Mouse (Mus musculus): ENCODE results near the gene Fez2. TPM values are rescaled to one million over a fixed set of nuclear protein-coding genes. Genes with fewer than 3 reads are reported as not detected.

Gene Fez2
- polyA plus RNA-seq, 1 experiment from 2014 or later = 63.6 TPM

GRCm38 (mm10) chr17:78387665-78388064 is 30.3 kb downstream of the Fez2 start:
- Histone ChIP-seq H3K4me3 (replicated peaks) (no peak overlapping the region), H3K4me2 (no peak overlapping the region), H3K27me3 (replicated peaks) (no peaks in the 10 kb centered on the region), H3K9ac (replicated peaks) (no peak overlapping the region), H3K36me3 (no peaks in the 10 kb centered on the region), H3K9me3 (replicated peaks) (no peaks in the 10 kb centered on the region), H3K4me1 (no peaks in the 10 kb centered on the region), H3K27ac (replicated peaks) (no peak overlapping the region)
- ATAC-seq (ENCODE audit: low FRiP score) = no peak
- 80% methylated on average over 9 of the region's 9 CpGs for WGBS

DNA sequence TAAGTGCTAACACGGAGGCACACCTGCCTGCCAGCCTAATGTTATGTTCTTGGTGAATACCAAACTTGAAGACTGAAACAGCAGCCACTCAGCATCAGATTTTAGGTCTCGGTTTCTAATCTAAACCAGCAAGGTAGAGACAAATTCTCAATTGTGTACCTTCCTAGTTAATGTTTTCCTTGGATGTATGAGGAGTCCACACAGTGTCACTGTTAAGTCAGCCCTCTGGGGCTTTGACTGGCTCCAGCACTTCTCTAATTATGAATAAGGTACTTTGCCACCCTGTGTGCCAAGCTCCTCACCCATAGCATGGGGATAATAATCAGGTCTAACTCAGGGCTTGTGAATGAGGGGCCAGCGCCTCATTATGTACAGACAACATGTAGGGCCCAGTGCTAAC is 35.6 kb downstream of the Fez2 start:
- no peaks in the 10 kb centered on the region for H3K4me1 ChIP-seq
- no peaks in the 10 kb centered on the region for H3K27me3 ChIP-seq (replicated peaks)
- 93% methylated on average over 3 of the region's 3 CpGs for WGBS
- peaks cover 13% of the 10 kb centered on the region; the same call in 1 of the 2 replicates for H3K36me3 ChIP-seq
- H3K4me3 ChIP-seq (replicated peaks) = no peak overlapping the region
- no peaks in the 10 kb centered on the region for H3K9me3 ChIP-seq (replicated peaks)
- no peak overlapping the region for H3K9ac ChIP-seq (replicated peaks)
- ATAC-seq (ENCODE audit: low FRiP score) = no peak
- H3K27ac ChIP-seq (replicated peaks) = no peak overlapping the region
- no peak overlapping the region for H3K4me2 ChIP-seq

DNA sequence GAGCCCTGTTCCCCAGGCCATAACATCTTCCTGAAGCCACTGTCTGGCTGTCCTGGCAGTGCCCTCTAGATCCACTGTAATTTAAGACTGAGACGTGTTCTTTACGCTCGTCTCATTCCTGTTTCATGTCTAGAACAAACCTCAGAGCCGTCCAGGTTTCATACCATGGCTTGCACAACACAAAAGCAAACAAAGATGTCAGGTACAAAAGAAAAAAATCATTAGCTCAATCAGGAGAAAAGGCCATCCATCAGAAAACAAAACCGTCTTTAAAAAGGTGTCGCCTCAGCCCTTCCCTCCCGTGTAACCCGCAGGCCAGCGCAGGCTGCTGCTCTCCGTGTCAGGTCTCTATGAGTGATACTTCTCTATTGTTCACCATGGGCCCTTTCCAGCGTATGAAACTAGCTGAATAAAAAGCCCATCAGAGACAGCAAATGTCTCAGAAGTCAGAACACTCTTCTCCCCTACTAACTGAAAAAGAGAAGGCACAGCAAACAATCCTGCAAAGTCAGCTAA is 38.2 kb downstream of the Fez2 start:
- peaks cover 13% of the 10 kb centered on the region; the same call in 1 of the 2 replicates for H3K36me3 ChIP-seq
- no peak overlapping the region for H3K4me3 ChIP-seq (replicated peaks)
- ATAC-seq (ENCODE audit: low FRiP score) = no peak
- H3K4me1 ChIP-seq = no peaks in the 10 kb centered on the region
- no peaks in the 10 kb centered on the region for H3K27me3 ChIP-seq (replicated peaks)
- H3K9me3 ChIP-seq (replicated peaks) = no peaks in the 10 kb centered on the region
- H3K27ac ChIP-seq (replicated peaks) = no peak overlapping the region
- no peak overlapping the region for H3K4me2 ChIP-seq
- no peak overlapping the region for H3K9ac ChIP-seq (replicated peaks)
- WGBS = 62% methylated on average over 11 of the region's 11 CpGs

- no peak overlapping the region for H3K27ac ChIP-seq (replicated peaks)
- no peak for ATAC-seq (ENCODE audit: low FRiP score)
- no peak overlapping the region for H3K9ac ChIP-seq (replicated peaks)
- H3K36me3 ChIP-seq = peaks cover 15% of the 10 kb centered on the region
- H3K4me3 ChIP-seq (replicated peaks) = no peak overlapping the region
- no peaks in the 10 kb centered on the region for H3K4me1 ChIP-seq
- no peaks in the 10 kb centered on the region for H3K9me3 ChIP-seq (replicated peaks)
- no peak overlapping the region for H3K4me2 ChIP-seq
- no peaks in the 10 kb centered on the region for H3K27me3 ChIP-seq (replicated peaks)
- WGBS = 72% methylated on average over 8 of the region's 8 CpGs
These were observed 38.7 kb downstream of the Fez2 start for GRCm38 (mm10) chr17:78379079-78379729.

- H3K4me2 ChIP-seq = no peak overlapping the region
- no peak for ATAC-seq (ENCODE audit: low FRiP score)
- no peaks in the 10 kb centered on the region for H3K4me1 ChIP-seq
- no peaks in the 10 kb centered on the region for H3K27me3 ChIP-seq (replicated peaks)
- no peak overlapping the region for H3K4me3 ChIP-seq (replicated peaks)
- peaks cover 21% of the 10 kb centered on the region for H3K36me3 ChIP-seq
- H3K9ac ChIP-seq (replicated peaks) = no peak overlapping the region
- WGBS = 78% methylated on average over 8 of the region's 8 CpGs
- H3K27ac ChIP-seq (replicated peaks) = no peak overlapping the region
- H3K9me3 ChIP-seq (replicated peaks) = no peaks in the 10 kb centered on the region
These were observed 41.4 kb downstream of the Fez2 start for GRCm38 (mm10) chr17:78376587-78376986.

DNA sequence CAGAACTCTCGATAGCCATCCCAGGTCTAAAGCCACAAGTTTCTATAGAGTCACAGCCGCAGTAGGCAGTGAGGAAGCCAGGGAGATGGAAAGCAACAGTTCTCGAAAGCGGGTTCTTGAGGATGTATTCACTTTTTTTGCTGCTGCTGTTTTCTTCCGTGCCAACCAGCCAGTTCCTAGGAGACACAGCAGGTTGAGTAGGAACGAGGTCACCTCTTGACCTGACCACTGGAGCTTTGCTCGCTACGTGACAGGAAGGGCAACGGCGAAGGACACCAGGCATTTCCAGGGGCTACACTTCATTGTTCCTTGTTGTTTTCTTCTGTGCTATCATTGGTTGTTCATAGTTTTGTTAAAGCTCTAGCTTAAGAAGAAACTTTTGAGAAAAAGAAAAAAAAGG is 43.2 kb downstream of the Fez2 start:
- H3K27me3 ChIP-seq (replicated peaks) = no peaks in the 10 kb centered on the region
- no peak overlapping the region for H3K9ac ChIP-seq (replicated peaks)
- no peaks in the 10 kb centered on the region for H3K9me3 ChIP-seq (replicated peaks)
- no peak overlapping the region for H3K4me2 ChIP-seq
- no peak overlapping the region for H3K27ac ChIP-seq (replicated peaks)
- 69% methylated on average over 10 of the region's 10 CpGs for WGBS
- peaks cover 27% of the 10 kb centered on the region for H3K36me3 ChIP-seq
- no peak overlapping the region for H3K4me3 ChIP-seq (replicated peaks)
- H3K4me1 ChIP-seq = no peaks in the 10 kb centered on the region
- no peak for ATAC-seq (ENCODE audit: low FRiP score)

DNA sequence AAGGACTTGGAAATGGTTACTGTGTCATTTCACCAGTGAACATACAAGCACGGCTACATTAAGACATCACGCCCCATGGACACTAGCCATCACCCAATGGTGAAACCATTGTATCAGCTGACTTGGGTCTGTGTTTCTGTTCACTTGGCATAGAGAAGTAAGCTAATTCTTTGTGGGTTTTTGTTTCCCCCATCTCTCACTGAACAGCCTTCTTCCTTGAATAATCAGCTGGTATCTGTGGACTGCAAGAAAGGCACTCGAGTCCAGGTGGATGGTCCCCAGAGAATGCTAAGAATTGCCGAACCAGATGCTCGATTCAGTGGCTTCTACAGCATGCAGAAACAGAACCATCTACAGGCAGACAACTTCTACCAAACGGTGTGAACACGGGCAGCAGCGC is 44.1 kb downstream of the Fez2 start:
- Histone ChIP-seq H3K4me2 (no peak overlapping the region), H3K9me3 (replicated peaks) (no peaks in the 10 kb centered on the region), H3K4me1 (no peaks in the 10 kb centered on the region), H3K4me3 (replicated peaks) (no peak overlapping the region), H3K9ac (replicated peaks) (no peak overlapping the region), H3K36me3 (peaks cover 36% of the 10 kb centered on the region), H3K27ac (replicated peaks) (no peak overlapping the region), H3K27me3 (replicated peaks) (no peaks in the 10 kb centered on the region)
- ATAC-seq (ENCODE audit: low FRiP score) = no peak
- WGBS = 87% methylated on average over 8 of the region's 8 CpGs

- Histone ChIP-seq H3K4me1 (no peaks in the 10 kb centered on the region), H3K9me3 (replicated peaks) (no peaks in the 10 kb centered on the region), H3K36me3 (peaks cover 43% of the 10 kb centered on the region), H3K9ac (replicated peaks) (no peak overlapping the region), H3K4me3 (replicated peaks) (no peak overlapping the region), H3K27me3 (replicated peaks) (no peaks in the 10 kb centered on the region), H3K4me2 (no peak overlapping the region), H3K27ac (replicated peaks) (no peak overlapping the region)
- 94% methylated on average over 6 of the region's 6 CpGs for WGBS
- no peak for ATAC-seq (ENCODE audit: low FRiP score)
These were observed 44.8 kb downstream of the Fez2 start for GRCm38 (mm10) chr17:78373174-78373573.

- H3K27me3 ChIP-seq (replicated peaks) = no peaks in the 10 kb centered on the region
- no peak overlapping the region for H3K27ac ChIP-seq (replicated peaks)
- no peak for ATAC-seq (ENCODE audit: low FRiP score)
- H3K4me3 ChIP-seq (replicated peaks) = no peak overlapping the region
- no peak overlapping the region for H3K4me2 ChIP-seq
- H3K4me1 ChIP-seq = no peaks in the 10 kb centered on the region
- H3K9ac ChIP-seq (replicated peaks) = no peak overlapping the region
- no peaks in the 10 kb centered on the region for H3K9me3 ChIP-seq (replicated peaks)
- WGBS = 90% methylated on average over 1 of the region's 1 CpGs
- H3K36me3 ChIP-seq = peaks cover 44% of the 10 kb centered on the region
These were observed 47.5 kb downstream of the Fez2 start for GRCm38 (mm10) chr17:78370445-78370844.

DNA sequence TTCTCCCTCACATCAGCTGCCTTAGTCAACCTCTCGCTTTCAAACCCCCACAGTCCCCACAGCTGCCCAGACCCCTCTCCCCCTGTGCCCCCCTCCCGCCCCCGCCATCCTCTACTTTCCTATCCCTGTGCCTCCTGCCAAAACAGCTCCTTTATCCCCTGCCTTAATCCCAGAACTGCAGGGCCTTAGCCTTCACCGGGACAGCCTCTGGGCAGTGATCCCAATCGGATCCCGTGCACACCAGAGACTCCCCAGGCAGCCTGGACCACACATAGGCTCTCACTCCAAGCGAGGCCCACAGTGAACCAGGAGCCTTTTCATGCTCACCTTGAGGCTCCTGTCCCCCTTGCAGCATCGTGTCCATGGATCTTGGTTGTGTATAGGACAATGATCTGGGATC is 49.5 kb downstream of the Fez2 start:
- no peaks in the 10 kb centered on the region for H3K4me1 ChIP-seq
- H3K36me3 ChIP-seq = peaks cover 41% of the 10 kb centered on the region
- WGBS = 92% methylated on average over 8 of the region's 8 CpGs
- H3K9me3 ChIP-seq (replicated peaks) = no peaks in the 10 kb centered on the region
- no peak overlapping the region for H3K27ac ChIP-seq (replicated peaks)
- H3K4me3 ChIP-seq (replicated peaks) = no peak overlapping the region
- no peak for ATAC-seq (ENCODE audit: low FRiP score)
- H3K4me2 ChIP-seq = no peak overlapping the region
- H3K27me3 ChIP-seq (replicated peaks) = no peaks in the 10 kb centered on the region
- no peak overlapping the region for H3K9ac ChIP-seq (replicated peaks)

GRCm38 (mm10) chr17:78366070-78366469 is 51.9 kb downstream of the Fez2 start:
- no peak overlapping the region for H3K9ac ChIP-seq (replicated peaks)
- H3K36me3 ChIP-seq = peaks cover 34% of the 10 kb centered on the region
- no peak for ATAC-seq (ENCODE audit: low FRiP score)
- H3K4me2 ChIP-seq = no peak overlapping the region
- no peak overlapping the region for H3K27ac ChIP-seq (replicated peaks)
- no peak overlapping the region for H3K4me3 ChIP-seq (replicated peaks)
- no peaks in the 10 kb centered on the region for H3K27me3 ChIP-seq (replicated peaks)
- WGBS = 86% methylated on average over 7 of the region's 7 CpGs
- H3K4me1 ChIP-seq = no peaks in the 10 kb centered on the region
- no peaks in the 10 kb centered on the region for H3K9me3 ChIP-seq (replicated peaks)

- Histone ChIP-seq H3K4me3 (replicated peaks) (no peak overlapping the region), H3K9me3 (replicated peaks) (no peaks in the 10 kb centered on the region), H3K36me3 (peaks cover 25% of the 10 kb centered on the region), H3K4me1 (no peaks in the 10 kb centered on the region), H3K27ac (replicated peaks) (no peak overlapping the region), H3K4me2 (no peak overlapping the region), H3K9ac (replicated peaks) (no peak overlapping the region), H3K27me3 (replicated peaks) (no peaks in the 10 kb centered on the region)
- ATAC-seq (ENCODE audit: low FRiP score) = no peak
- WGBS = 89% methylated on average over 23 of the region's 23 CpGs
These were observed 53.2 kb downstream of the Fez2 start for GRCm38 (mm10) chr17:78364555-78365302.

Measured in neural tube, embryonic 15.5 days (tissue).